Mouse (Mus musculus): ENCODE results near the gene Aspg. TPM values are rescaled to one million over a fixed set of nuclear protein-coding genes. Genes with fewer than 3 reads are reported as not detected.

Gene Aspg
- total RNA-seq, 2 experiments from 2014 or later: 1.1 to 2.2 TPM

DNA sequence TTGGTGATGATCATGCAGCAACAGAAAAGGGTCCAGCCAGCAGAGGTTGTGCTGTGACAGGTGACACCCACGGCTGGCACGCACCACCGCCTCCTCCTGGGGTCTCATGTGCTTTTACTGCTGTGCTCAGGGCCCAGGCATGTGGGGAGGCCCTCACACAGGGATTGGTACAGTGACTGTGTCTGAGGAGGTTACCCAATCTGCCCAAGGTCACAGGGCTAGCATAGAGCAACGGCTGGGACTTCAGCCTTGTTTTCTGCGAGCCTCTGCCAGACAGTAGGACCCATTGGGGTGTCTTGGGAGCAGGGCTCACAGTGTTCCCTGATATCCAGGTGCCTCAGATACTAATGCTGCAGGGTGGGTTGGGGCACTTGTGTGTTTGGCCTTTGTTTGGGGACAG, 4.8 kb downstream of the Aspg start:
- intact Hi-C loops (cut with DNase I): loop anchor here (5.0 kb wide), 1 partner anchor 431 kb away; no protein-coding TSS in a partner anchor
- no peak for DNase-seq (ENCODE audit: extremely low spot score in 1 of 2, low spot score in 2 of 2)

GRCm38 (mm10) chr12:112112235-112112634, 5.8 kb downstream of the Aspg start:
- intact Hi-C loops (cut with DNase I): loop anchor here (5.0 kb wide), 1 partner anchor 430 kb away; no protein-coding TSS in a partner anchor
- DNase-seq (ENCODE audit: extremely low spot score in 1 of 2, low spot score in 2 of 2): no peak

GRCm38 (mm10) chr12:112112686-112113396, 6.4 kb downstream of the Aspg start:
- DNase-seq (ENCODE audit: extremely low spot score in 1 of 2, low spot score in 2 of 2): no peak
- intact Hi-C loops (cut with DNase I): loop anchor here (5.0 kb wide), 1 partner anchor 429 kb away; no protein-coding TSS in a partner anchor

DNA sequence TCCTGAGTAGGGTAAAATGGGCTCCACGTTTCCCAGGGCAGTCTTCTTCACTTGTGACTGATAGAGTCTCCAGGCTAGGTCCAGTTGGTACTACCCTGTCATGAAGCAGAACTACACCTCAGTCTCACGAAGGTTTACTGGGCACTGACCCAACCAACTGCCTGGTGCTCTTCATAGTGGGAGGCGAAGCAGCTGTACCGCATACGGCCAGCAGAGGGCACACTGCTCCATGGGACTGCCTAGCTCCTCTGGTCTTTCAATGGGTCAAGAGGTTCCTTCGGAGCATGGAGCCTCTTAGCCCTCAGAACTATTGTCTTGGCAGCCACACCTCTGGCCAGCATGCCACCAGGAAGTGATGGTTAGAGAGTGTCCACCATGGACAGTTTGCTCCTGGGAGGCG, 7.2 kb downstream of the Aspg start:
- peak; percentile 70 to 82 for DNase-seq (ENCODE audit: extremely low spot score in 1 of 2, low spot score in 2 of 2)
- intact Hi-C loops (cut with DNase I): loop anchor here (5.0 kb wide), 1 partner anchor 429 kb away; no protein-coding TSS in a partner anchor

DNA sequence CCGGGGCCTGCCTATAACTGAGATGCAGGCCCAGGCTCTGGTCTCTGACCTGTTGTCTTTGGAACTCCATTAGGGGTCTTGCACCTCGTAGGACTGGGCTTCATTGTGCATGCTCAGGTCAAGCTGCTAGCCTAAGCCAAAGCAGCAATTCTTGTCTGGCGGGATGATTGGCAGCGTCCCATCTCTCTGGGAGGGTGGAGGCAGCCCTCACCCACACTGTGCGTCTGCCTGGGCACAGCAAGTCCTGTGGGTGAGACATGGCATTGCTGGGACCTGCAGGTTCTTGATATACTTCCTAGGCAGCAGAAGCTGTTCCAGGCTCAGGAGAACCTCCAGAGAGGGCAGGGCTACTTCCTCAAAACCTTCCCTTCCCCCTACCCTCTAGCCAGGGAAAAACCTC, 10.5 kb downstream of the Aspg start:
- no peak for DNase-seq (ENCODE audit: extremely low spot score in 1 of 2, low spot score in 2 of 2)
- intact Hi-C loops (cut with DNase I): no loop called here

DNA sequence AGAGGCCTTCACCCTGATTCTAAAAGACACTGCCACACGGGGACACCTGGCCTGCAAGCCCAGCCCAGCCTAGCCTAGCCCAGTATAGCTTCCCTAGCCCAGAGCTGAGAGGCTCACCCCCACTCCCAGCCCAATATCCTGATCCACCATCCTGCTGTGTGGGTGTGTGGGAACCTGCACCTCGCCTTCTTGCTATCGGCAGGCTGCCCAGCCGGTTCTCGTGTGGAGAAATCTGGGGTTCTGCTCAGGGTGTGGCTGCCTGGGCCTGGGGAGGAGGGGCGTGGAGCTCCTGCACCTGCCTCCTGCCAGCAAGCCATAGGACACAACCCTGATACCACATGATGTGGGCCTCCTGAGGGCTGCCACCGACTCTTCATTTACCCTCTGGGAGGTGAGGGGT, 11.2 kb downstream of the Aspg start:
- intact Hi-C loops (cut with DNase I): no loop called here
- DNase-seq (ENCODE audit: extremely low spot score in 1 of 2, low spot score in 2 of 2): no peak

- intact Hi-C loops (cut with DNase I): no loop called here
Measured at GRCm38 (mm10) chr12:112121188-112121587, 14.7 kb downstream of the Aspg start.

GRCm38 (mm10) chr12:112125903-112126302, 19.4 kb downstream of the Aspg start:
- intact Hi-C loops (cut with DNase I): no loop called here
- no peak for DNase-seq (ENCODE audit: extremely low spot score in 1 of 2, low spot score in 2 of 2)

More at GRCm38 (mm10) chr12:112121188-112121587, 14.7 kb downstream of the Aspg start:
- no peak for DNase-seq (ENCODE audit: extremely low spot score in 1 of 2, low spot score in 2 of 2)

- intact Hi-C loops (cut with DNase I): no loop called here
- no peak for DNase-seq (ENCODE audit: extremely low spot score in 1 of 2, low spot score in 2 of 2)
Measured at GRCm38 (mm10) chr12:112126931-112127635, 20.6 kb downstream of the Aspg start.

GRCm38 (mm10) chr12:112128526-112128925, 22.0 kb downstream of the Aspg start:
- intact Hi-C loops (cut with DNase I): no loop called here
- no peak for DNase-seq (ENCODE audit: extremely low spot score in 1 of 2, low spot score in 2 of 2)

DNA sequence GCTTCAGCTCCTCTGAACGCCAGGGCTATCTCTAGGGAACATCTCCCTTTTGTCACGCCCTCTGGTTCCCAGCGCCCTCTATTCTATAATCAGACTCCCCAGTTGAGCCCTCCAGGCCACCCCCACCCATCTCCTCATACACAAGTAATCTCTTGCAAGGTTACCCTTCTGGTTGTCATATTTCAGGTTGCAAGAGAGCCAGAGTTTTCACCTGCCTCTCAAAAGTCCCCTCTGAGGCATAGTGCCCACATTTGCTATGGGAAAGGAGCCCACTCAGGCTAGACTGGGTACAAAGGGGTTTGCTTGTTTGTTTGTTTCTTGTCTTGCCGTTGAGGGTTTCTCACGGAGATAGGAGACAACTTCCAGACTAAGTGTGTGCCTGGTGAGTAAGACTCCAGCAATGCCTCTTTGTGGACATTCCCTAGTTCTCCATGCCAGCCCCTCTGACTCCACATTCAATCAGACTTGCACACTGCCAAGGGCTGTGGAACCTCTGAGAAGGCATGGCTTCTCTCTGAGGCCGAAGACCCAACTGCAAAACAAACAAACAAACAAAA, 22.9 kb downstream of the Aspg start:
- no peak for DNase-seq (ENCODE audit: extremely low spot score in 1 of 2, low spot score in 2 of 2)
- intact Hi-C loops (cut with DNase I): no loop called here

GRCm38 (mm10) chr12:112130161-112130860, 23.8 kb downstream of the Aspg start:
- intact Hi-C loops (cut with DNase I): no loop called here
- peak in 1 of 2 experiments; percentile 77 for DNase-seq (ENCODE audit: extremely low spot score in 1 of 2, low spot score in 2 of 2)

DNA sequence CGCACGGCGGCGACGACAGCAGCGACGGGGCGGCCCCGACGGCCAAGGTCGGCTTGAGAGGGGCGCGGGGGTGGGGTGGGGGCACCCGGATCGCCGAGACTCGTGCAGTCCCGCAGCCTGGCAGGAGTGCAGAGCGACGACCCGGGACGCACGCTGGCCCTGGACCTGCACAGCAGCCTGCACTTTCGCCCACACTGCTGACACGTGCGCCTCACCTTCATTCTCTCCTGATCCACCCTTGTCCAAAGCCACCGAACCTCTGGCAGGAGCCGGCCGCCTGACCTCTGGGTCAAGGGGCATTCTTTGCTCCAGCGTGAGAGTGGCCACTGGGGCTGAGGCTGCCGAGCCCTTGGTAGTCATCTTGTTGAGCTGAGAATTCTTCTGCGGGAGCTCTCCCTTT, 24.5 kb downstream of the Aspg start:
- no peak for DNase-seq (ENCODE audit: extremely low spot score in 1 of 2, low spot score in 2 of 2)
- intact Hi-C loops (cut with DNase I): no loop called here

DNA sequence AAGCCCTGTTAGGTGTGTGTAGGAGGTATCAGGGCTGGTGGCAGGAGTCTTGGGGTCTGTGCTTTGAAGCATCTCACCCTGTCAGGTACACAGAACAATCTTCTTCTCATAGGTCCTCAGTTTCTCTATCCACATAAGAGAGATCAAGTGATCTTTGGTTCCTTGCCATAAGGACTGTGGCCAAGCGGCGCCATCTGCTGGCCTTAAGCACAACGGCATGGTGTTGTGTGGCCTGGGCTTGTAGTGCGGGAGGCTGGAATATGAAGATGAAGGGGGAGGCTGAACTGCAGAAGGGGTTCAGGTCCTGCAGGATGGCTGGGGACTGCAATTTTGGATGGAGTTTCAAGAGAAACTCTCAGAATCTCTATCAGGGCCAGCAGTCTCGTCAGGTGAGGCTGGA, 33.8 kb downstream of the Aspg start:
- peak in 1 of 2 experiments; percentile 55 for DNase-seq (ENCODE audit: extremely low spot score in 1 of 2, low spot score in 2 of 2)

GRCm38 (mm10) chr12:112140745-112141144, 34.3 kb downstream of the Aspg start:
- DNase-seq (ENCODE audit: extremely low spot score in 1 of 2, low spot score in 2 of 2): no peak
- intact Hi-C loops (cut with DNase I): no loop called here

More for the DNA sequence above, 33.8 kb downstream of the Aspg start:
- intact Hi-C loops (cut with DNase I): no loop called here

- no peak for DNase-seq (ENCODE audit: extremely low spot score in 1 of 2, low spot score in 2 of 2)
Measured at GRCm38 (mm10) chr12:112141300-112141699, 34.8 kb downstream of the Aspg start.

DNA sequence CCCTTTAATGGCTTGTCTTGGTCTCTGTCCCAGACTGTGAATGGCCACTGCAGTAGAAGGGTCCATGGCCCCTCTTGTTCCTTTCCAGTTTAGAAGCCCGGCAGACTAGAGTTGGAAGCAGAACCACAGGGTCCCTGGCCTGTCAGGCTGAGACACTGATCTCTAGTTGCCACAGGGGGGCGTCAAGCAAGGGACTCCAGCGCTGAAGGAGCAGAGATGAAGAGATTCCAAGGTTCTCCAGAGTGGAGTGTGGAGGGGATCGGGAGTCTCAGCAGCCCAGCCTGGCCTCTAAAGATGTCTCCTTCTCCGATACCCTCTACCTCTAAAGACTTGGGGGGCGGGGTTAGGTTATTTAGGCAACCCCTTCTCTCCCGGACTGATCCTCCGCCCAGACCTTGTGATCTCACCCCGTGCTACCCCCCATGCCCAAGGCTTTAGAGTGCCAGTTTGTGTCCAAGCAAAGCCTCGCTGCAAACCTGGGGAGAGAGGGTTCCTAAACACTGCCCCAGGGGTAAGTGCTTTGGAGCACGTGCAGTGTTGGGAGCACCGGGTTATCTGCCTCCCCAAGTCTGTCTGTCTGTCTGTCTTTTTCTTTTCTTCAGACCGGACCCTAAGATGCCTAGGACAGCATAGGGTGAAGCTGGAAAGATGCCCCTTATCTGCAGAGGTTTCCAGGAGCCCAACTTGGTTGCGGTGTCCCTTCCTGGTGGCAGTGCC, 36.8 kb downstream of the Aspg start:
- peak in 1 of 2 experiments; percentile 64 for DNase-seq (ENCODE audit: extremely low spot score in 1 of 2, low spot score in 2 of 2)
- intact Hi-C loops (cut with DNase I): no loop called here

More at GRCm38 (mm10) chr12:112141300-112141699, 34.8 kb downstream of the Aspg start:
- intact Hi-C loops (cut with DNase I): no loop called here

DNA sequence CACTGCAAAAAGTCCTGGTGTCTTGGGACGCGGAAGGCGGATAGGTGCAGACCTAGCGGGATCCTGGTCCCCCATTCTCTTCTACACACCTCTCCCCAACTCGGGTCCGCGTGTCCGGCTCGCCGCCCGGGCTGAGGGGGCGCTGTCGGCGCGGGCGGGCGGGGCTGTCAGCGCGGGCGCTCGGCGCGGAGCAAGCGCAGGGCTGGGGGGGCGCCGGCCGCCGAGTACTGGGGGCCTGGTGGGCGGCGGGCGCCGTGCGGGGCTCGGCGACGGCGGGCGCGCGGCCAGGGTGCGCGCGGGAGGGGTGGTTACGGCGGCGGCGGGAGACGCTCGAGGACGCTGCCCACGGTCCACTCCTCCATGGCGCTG, 37.3 kb downstream of the Aspg start:
- DNase-seq (ENCODE audit: extremely low spot score in 1 of 2, low spot score in 2 of 2): peak in 1 of 2 experiments; percentile 64
- intact Hi-C loops (cut with DNase I): loop anchor here (1.0 kb wide), 1 partner anchor 399 kb away; no protein-coding TSS in a partner anchor
